In the genomic region with DNA sequence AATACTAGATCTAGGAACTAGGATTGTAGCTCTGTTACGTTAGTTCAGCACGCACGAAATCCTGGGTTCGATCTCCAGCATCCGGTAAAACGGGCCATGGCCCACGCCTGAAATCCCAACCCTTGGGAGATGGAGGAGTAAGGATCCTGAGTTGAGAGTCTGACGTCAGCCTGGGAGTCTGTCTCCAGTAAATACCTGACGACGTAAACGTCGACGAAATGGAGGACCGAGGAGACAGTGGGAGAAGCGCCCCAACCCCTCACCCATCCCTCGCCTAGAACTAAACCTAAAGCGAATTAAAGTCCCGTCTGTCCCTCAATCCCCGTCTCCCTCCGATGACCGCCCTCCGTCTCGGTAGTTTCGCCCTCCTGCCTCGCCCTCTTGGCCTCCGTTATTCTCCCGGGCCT, we compare ENCODE assay signal across 8 mouse cellular contexts.
DNase-seq lines count a peak whose midpoint lies in the region; ATAC-seq and TF ChIP-seq lines count a peak whose summit lies in the region.

No protein-coding gene starts in this region.

- H3K27me3 ChIP-seq in testis, adult 2 months (ENCODE audit: control insufficient read depth, insufficient read depth, low read length): no peaks in the 10 kb centered on the region
- peaks cover 3% of the 10 kb centered on the region for H3K27me3 ChIP-seq in limb, embryonic 13.5 days
- no peaks in the 10 kb centered on the region for H3K27me3 ChIP-seq in midbrain, postnatal 0 days (ENCODE audit: insufficient read depth, low read length)

- H3K27ac ChIP-seq in testis, adult 2 months (ENCODE audit: control insufficient read depth, insufficient read depth, low read depth, low read length): peak overlapping the region; percentile 88
- peak overlapping the region; percentile 97 for H3K27ac ChIP-seq in limb, embryonic 13.5 days
- peak overlapping the region; percentile 99 for H3K27ac ChIP-seq in midbrain, postnatal 0 days (ENCODE audit: low read depth, low read length)

- TF ChIP-seq CTCF in testis, adult 2 months (IDR thresholded peaks at IDR 0.05; ENCODE audit: control insufficient read depth, insufficient read depth, insufficient replicate concordance, low read depth, low read length): no peak
- no peak for TF ChIP-seq CTCF in midbrain, postnatal 0 days (IDR thresholded peaks at IDR 0.05)

- peak overlapping the region; percentile 89 for H3K9ac ChIP-seq in limb, embryonic 13.5 days
- H3K9ac ChIP-seq in midbrain, postnatal 0 days (replicated peaks; ENCODE audit: low read length, poor library complexity, severe bottlenecking): peak overlapping the region; percentile 92

- H3K4me1 ChIP-seq in testis, adult 2 months (ENCODE audit: control insufficient read depth, insufficient read depth, low read length): peaks cover 11% of the 10 kb centered on the region
- peaks cover 39% of the 10 kb centered on the region for H3K4me1 ChIP-seq in limb, embryonic 13.5 days
- H3K4me1 ChIP-seq in midbrain, postnatal 0 days (ENCODE audit: insufficient read depth, low read length): peaks cover 10% of the 10 kb centered on the region; the same call in 1 of the 2 replicates

- under 1% methylated on average over 27 of the region's 27 CpGs for WGBS in limb, embryonic 13.5 days
- WGBS in midbrain, postnatal 0 days: 0% methylated on average over 27 of the region's 27 CpGs

- TF ChIP-seq POLR2A in testis, adult 2 months (IDR thresholded peaks at IDR 0.05; ENCODE audit: control insufficient read depth, low read depth, low read length): no peak

- peak; percentile 77 for DNase-seq in cerebellum, adult 9-10 months
- no peak for DNase-seq in cerebellum, adult 8-10 months
- no peak for DNase-seq in testis, postnatal 10 days (ENCODE audit: low spot score)
- DNase-seq in midbrain, postnatal 0 days (ENCODE audit: low spot score): peak; percentile 82
- DNase-seq in cerebellum, postnatal 14 days: no peak

- 0 out of 2 replicates have a peak, but pooled peaks have one; percentile 15 for ATAC-seq in granulocyte monocyte progenitor cell, adult 5-6 weeks (replicated peaks; ENCODE audit: poor library complexity, severe bottlenecking)
- ATAC-seq in limb, embryonic 13.5 days (ENCODE audit: low FRiP score, low read depth): peak; percentile 55
- peak; percentile 68 for ATAC-seq in midbrain, postnatal 0 days (ENCODE audit: low FRiP score)

- peak overlapping the region; percentile 84 for H3K4me3 ChIP-seq in testis, adult 2 months (ENCODE audit: control insufficient read depth, low read depth, low read length)
- peak overlapping the region; percentile 79 for H3K4me3 ChIP-seq in limb, embryonic 13.5 days
- peak overlapping the region; percentile 79 for H3K4me3 ChIP-seq in midbrain, postnatal 0 days (ENCODE audit: low read depth, low read length)

- H3K9me3 ChIP-seq in limb, embryonic 13.5 days: no peaks in the 10 kb centered on the region
- H3K9me3 ChIP-seq in midbrain, postnatal 0 days (ENCODE audit: low read length): no peaks in the 10 kb centered on the region

- peak overlapping the region; percentile 68 for H3K4me2 ChIP-seq in limb, embryonic 13.5 days (replicated peaks)
- peak overlapping the region; percentile 47 for H3K4me2 ChIP-seq in midbrain, postnatal 0 days (ENCODE audit: low read depth, low read length, poor library complexity, severe bottlenecking)

- H3K36me3 ChIP-seq in testis, adult 2 months (ENCODE audit: control insufficient read depth, insufficient read depth, low read length): no peaks in the 10 kb centered on the region
- H3K36me3 ChIP-seq in limb, embryonic 13.5 days: peaks cover 15% of the 10 kb centered on the region
- no peaks in the 10 kb centered on the region for H3K36me3 ChIP-seq in midbrain, postnatal 0 days (ENCODE audit: insufficient read depth, low read length)

Comparison
In these comparisons a context has a peak if more than half of its experiments do, and no peak if none do; other contexts are left out.
1. DNase-seq: peak in cerebellum, adult 9-10 months (single experiment) and midbrain, postnatal 0 days (single experiment); none in cerebellum, adult 8-10 months (single experiment), testis, postnatal 10 days (single experiment) and cerebellum, postnatal 14 days (0 of 2).
2. ATAC-seq: peak in every context shown above with its lines; median percentile 68 in midbrain, postnatal 0 days; 55 in limb, embryonic 13.5 days; 15 in granulocyte monocyte progenitor cell, adult 5-6 weeks.
3. Peak in every context shown above with its lines, with median percentiles within 50 percentile points of each other: H3K27ac ChIP-seq and H3K4me3 ChIP-seq.